Mouse (Mus musculus) liver, embryonic 14.5 days (tissue): Measurements from ENCODE around the gene Snx10.

Source experiments
- CTCF ChIP-seq: IDR thresholded peaks from 2 replicates; pipeline ENCODE4 v1.5.1; 2016; ENCODE audit warnings: antibody characterized with exemption, low read depth, control low read depth
- EP300 ChIP-seq: IDR thresholded peaks from 2 replicates; pipeline ENCODE4 v1.6.1; 2016; ENCODE audit warnings: antibody characterized with exemption, low read depth

DNA sequence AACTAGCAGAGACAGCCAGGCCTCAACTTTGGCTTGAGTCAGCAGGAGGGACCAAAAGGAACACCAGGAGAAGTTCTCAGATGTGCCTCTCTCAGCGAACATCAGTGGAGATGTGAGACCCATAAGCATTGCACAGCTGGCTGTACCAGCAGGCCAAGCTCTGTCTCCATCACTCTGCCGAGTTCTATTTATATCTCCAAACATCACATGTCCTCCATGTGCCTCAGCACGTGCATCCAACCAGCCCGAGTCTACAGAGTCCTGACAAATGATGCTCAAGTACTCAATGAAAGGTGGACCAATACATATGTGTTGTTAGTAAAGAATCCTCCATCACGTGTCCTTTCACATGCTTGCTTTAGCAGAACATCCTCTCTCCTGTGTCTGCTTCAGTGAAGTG, 103.1 kb downstream of the Snx10 start:
- TF ChIP-seq CTCF (no peak), EP300 (no peak)
